Mouse (Mus musculus): ENCODE results near the gene Ank3. TPM values are rescaled to one million over a fixed set of nuclear protein-coding genes. Genes with fewer than 3 reads are reported as not detected.

Ank3 gene
- polyA plus RNA-seq, 1 experiment = 9.3 TPM

- no peak for TF ChIP-seq CTCF (IDR thresholded peaks at IDR 0.05; ENCODE audit: control insufficient read depth, insufficient read depth, low read length)
- TF ChIP-seq POLR2A (IDR thresholded peaks at IDR 0.05; ENCODE audit: borderline replicate concordance, control insufficient read depth, low read depth, low read length) = no peak
- WGBS = 5% methylated on average over 14 of the region's 14 CpGs
- no peak overlapping the region for H3K4me3 ChIP-seq (replicated peaks; ENCODE audit: control insufficient read depth, low read depth, low read length)
- H3K27ac ChIP-seq (ENCODE audit: control insufficient read depth, insufficient read depth, low read depth, low read length, poor library complexity) = no peak overlapping the region
- H3K4me1 ChIP-seq (ENCODE audit: control insufficient read depth, insufficient read depth, low read length) = no peaks in the 10 kb centered on the region
These were observed 526.3 kb downstream of the Ank3 start for GRCm38 (mm10) chr10:69924845-69925244.

- WGBS = 3% methylated on average over 19 of the region's 19 CpGs
- H3K4me1 ChIP-seq (ENCODE audit: control insufficient read depth, insufficient read depth, low read length) = no peaks in the 10 kb centered on the region
- TF ChIP-seq POLR2A (IDR thresholded peaks at IDR 0.05; ENCODE audit: borderline replicate concordance, control insufficient read depth, low read depth, low read length) (no peak), CTCF (IDR thresholded peaks at IDR 0.05; ENCODE audit: control insufficient read depth, insufficient read depth, low read length) (no peak)
- H3K27ac ChIP-seq (ENCODE audit: control insufficient read depth, insufficient read depth, low read depth, low read length, poor library complexity) = no peak overlapping the region
- no peak overlapping the region for H3K4me3 ChIP-seq (replicated peaks; ENCODE audit: control insufficient read depth, low read depth, low read length)
These were observed 526.9 kb downstream of the Ank3 start for GRCm38 (mm10) chr10:69925285-69926157.

DNA sequence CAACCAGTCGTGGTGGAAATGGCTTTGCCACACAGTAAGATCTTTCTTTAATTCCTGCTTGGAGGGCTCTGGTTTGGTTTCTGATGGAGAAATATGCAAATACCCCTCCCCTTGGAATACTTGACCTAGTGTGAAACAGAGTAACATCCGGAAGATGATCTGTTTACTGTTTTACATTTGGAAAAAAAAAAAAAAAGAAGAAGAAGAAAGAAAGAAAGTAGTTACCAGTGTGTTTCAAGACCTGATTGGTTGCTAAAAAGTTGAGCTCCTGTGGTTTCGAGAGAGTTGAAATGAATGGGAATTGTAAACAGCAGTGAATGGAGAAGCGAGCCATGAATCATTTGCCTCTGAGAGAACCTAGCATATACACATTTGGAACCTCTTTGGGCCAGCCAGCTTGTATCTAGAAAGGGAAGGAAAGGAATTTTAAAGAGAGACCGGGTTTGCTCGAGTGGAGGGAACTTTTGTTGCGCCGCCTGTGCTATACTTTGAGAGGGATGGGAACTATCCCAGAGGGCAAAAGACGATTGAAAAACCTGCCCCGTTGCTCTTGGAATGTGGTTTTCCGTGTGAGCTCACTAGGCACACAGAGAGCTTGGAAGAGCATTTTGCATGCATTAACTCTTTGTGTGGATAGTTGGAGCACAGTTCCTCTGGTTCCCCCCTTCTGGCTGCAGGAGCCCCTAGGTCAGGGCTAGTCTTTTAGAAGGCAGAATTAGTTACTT is 527.7 kb downstream of the Ank3 start:
- Histone ChIP-seq H3K27ac (ENCODE audit: control insufficient read depth, insufficient read depth, low read depth, low read length, poor library complexity) (no peak overlapping the region), H3K4me1 (ENCODE audit: control insufficient read depth, insufficient read depth, low read length) (no peaks in the 10 kb centered on the region), H3K4me3 (replicated peaks; ENCODE audit: control insufficient read depth, low read depth, low read length) (no peak overlapping the region)
- TF ChIP-seq CTCF (IDR thresholded peaks at IDR 0.05; ENCODE audit: control insufficient read depth, insufficient read depth, low read length) (no peak), POLR2A (IDR thresholded peaks at IDR 0.05; ENCODE audit: borderline replicate concordance, control insufficient read depth, low read depth, low read length) (no peak)
- 4% methylated on average over 11 of the region's 11 CpGs for WGBS

DNA sequence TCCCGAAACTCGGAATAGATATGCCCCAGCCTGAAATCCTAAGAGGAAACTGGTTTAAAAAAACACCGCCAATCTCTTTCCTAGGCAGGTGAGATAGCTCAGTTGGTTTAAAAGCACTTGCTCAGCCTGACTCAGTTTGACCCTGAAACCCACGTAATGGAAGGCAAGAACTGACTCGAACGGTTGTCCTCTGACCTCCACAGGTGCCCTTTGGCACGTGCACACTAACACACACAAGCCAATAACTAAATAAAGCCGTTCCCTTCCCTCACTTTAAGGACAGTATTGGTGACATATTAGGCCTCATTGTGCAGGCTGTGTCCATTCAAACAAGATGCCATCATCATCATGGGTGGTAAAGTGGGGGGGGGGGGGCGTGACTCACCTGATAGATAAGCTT is 528.4 kb downstream of the Ank3 start:
- no peak for TF ChIP-seq POLR2A (IDR thresholded peaks at IDR 0.05; ENCODE audit: borderline replicate concordance, control insufficient read depth, low read depth, low read length)
- H3K4me1 ChIP-seq (ENCODE audit: control insufficient read depth, insufficient read depth, low read length) = no peaks in the 10 kb centered on the region
- WGBS = 34% methylated on average over 9 of the region's 9 CpGs
- no peak overlapping the region for H3K4me3 ChIP-seq (replicated peaks; ENCODE audit: control insufficient read depth, low read depth, low read length)
- H3K27ac ChIP-seq (ENCODE audit: control insufficient read depth, insufficient read depth, low read depth, low read length, poor library complexity) = no peak overlapping the region

GRCm38 (mm10) chr10:69928358-69928757 is 529.8 kb downstream of the Ank3 start:
- no peak for TF ChIP-seq CTCF (IDR thresholded peaks at IDR 0.05; ENCODE audit: control insufficient read depth, insufficient read depth, low read length)
- TF ChIP-seq POLR2A (IDR thresholded peaks at IDR 0.05; ENCODE audit: borderline replicate concordance, control insufficient read depth, low read depth, low read length) = no peak
- Histone ChIP-seq H3K4me3 (replicated peaks; ENCODE audit: control insufficient read depth, low read depth, low read length) (no peak overlapping the region), H3K27ac (ENCODE audit: control insufficient read depth, insufficient read depth, low read depth, low read length, poor library complexity) (no peak overlapping the region), H3K4me1 (ENCODE audit: control insufficient read depth, insufficient read depth, low read length) (no peaks in the 10 kb centered on the region)
- 81% methylated on average over 7 of the region's 7 CpGs for WGBS

GRCm38 (mm10) chr10:69930503-69930902 is 531.9 kb downstream of the Ank3 start:
- Histone ChIP-seq H3K4me1 (ENCODE audit: control insufficient read depth, insufficient read depth, low read length) (no peaks in the 10 kb centered on the region), H3K27ac (ENCODE audit: control insufficient read depth, insufficient read depth, low read depth, low read length, poor library complexity) (no peak overlapping the region), H3K4me3 (replicated peaks; ENCODE audit: control insufficient read depth, low read depth, low read length) (no peak overlapping the region)
- TF ChIP-seq CTCF (IDR thresholded peaks at IDR 0.05; ENCODE audit: control insufficient read depth, insufficient read depth, low read length) = no peak
- no peak for TF ChIP-seq POLR2A (IDR thresholded peaks at IDR 0.05; ENCODE audit: borderline replicate concordance, control insufficient read depth, low read depth, low read length)
- WGBS = 82% methylated on average over 8 of the region's 8 CpGs

DNA sequence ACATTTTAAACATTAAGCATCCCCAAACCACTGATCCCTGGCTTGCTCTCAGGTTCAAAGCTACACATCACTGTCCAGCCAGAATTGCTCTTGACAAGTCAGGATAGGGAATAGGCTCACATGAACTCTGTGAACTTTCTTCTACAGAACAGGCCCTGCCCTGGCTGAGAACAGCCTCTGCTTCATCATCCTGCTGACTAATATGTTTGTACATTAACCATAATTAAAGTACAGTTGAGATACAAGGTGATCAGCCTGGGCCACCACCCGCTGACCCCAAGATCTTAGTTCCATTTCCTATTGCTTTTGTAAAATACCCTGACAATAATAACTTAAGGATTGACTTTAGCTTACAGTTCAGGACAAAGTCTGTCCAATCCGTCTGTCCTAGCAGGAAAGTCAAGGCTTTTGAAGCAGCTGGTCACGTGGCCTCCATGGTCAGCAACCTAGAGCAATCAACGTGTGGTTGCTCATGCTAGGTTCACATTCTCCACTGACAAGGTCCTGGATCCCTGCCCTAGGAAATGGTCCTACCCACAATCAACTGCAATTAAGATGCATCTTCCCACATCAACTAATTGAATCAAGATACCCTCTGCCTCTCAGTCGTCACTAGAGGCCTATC is 538.0 kb downstream of the Ank3 start:
- 82% methylated on average over 5 of the region's 5 CpGs for WGBS
- H3K27ac ChIP-seq (ENCODE audit: control insufficient read depth, insufficient read depth, low read depth, low read length, poor library complexity) = no peak overlapping the region
- no peak overlapping the region for H3K4me3 ChIP-seq (replicated peaks; ENCODE audit: control insufficient read depth, low read depth, low read length)
- no peaks in the 10 kb centered on the region for H3K4me1 ChIP-seq (ENCODE audit: control insufficient read depth, insufficient read depth, low read length)
- TF ChIP-seq POLR2A (IDR thresholded peaks at IDR 0.05; ENCODE audit: borderline replicate concordance, control insufficient read depth, low read depth, low read length) = no peak
- no peak for TF ChIP-seq CTCF (IDR thresholded peaks at IDR 0.05; ENCODE audit: control insufficient read depth, insufficient read depth, low read length)

DNA sequence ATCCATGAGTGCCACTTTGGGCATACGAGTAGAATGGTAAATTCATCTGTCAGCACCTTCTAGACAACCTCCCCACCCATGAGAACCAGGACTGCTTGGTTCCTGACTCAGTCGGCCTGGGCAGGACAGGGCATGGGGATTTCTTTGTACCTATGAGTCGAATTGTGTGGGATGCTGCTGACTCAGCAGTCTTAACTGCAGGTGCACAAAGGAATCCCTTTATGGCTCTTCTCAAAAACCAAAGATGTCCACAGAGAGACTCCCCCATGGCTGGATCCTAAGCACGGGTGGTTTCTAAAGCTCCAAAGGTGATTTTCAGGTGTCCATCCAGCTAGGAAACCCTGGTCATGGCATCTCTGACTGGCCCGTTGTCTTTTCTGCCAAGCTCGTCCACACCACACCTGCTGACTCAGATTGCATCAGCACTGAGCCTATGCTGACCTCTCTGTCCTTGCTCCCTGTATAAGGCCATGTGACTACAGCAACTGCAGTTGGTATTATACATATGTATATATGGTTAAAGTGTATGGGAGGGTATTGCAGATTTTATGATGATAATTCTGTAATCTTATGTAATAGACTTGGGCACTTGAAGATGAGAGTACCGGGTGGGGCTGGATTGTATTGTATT is 538.8 kb downstream of the Ank3 start:
- H3K4me3 ChIP-seq (replicated peaks; ENCODE audit: control insufficient read depth, low read depth, low read length) = no peak overlapping the region
- no peak overlapping the region for H3K27ac ChIP-seq (ENCODE audit: control insufficient read depth, insufficient read depth, low read depth, low read length, poor library complexity)
- TF ChIP-seq CTCF (IDR thresholded peaks at IDR 0.05; ENCODE audit: control insufficient read depth, insufficient read depth, low read length) (no peak), POLR2A (IDR thresholded peaks at IDR 0.05; ENCODE audit: borderline replicate concordance, control insufficient read depth, low read depth, low read length) (no peak)
- H3K4me1 ChIP-seq (ENCODE audit: control insufficient read depth, insufficient read depth, low read length) = no peaks in the 10 kb centered on the region
- WGBS = 73% methylated on average over 7 of the region's 7 CpGs
